Mouse (Mus musculus) spleen, adult 2 months (tissue): ENCODE measurements at regions not wholly inside any gene's neighbourhood (a gene's known extent, or its start where the extent isn't known, plus 50 kb on each side); places are given as distances from the start of the nearest gene placed in this dataset.

Experiments used
- CTCF ChIP-seq: fragments of 200-500 bp; IDR thresholded peaks from 2 replicates; pipeline ENCODE4 v1.5.1; 2011; ENCODE audit warnings: mild to moderate bottlenecking, inconsistent platforms; ENCODE audit not compliant: insufficient read depth, insufficient read length, insufficient replicate concordance; ENCODE audit errors: extremely low read depth
- POLR2A ChIP-seq: fragments of 200-500 bp; IDR thresholded peaks from 2 replicates; pipeline ENCODE4 v1.6.1; 2011; ENCODE audit warnings: low read depth, low read length, inconsistent platforms

- TF ChIP-seq POLR2A (no peak), CTCF (no peak)
Measured at GRCm38 (mm10) chr13:44541243-44541653, 188.0 kb upstream of the Jarid2 start.
